Mouse (Mus musculus) MEL (cell line): ENCODE measurements around the gene Ccdc57.

Source experiments
- CTCF ChIP-seq, 3 experiments: IDR thresholded peaks in 2 of 3; conservative IDR thresholded peaks in 1 of 3; 2 replicates each; pipeline ENCODE4 v1.5.1; 2011 to 2012; ENCODE audit warnings: low read length in 3 of 3, low read depth in 2 of 3, mild to moderate bottlenecking in 2 of 3, improper control_type of control experiment in 1 of 3, inconsistent platforms in 1 of 3, mixed read lengths in 1 of 3, moderate library complexity in 1 of 3; ENCODE audit not compliant: control insufficient read depth in 1 of 3, insufficient read depth in 1 of 3, poor library complexity in 1 of 3, severe bottlenecking in 1 of 3
- EP300 ChIP-seq, 2 experiments: IDR thresholded peaks; 2 replicates each; pipeline ENCODE4 v1.6.1; 2011; ENCODE audit warnings: improper control_type of control experiment in 2 of 2, low read length in 2 of 2, low read depth in 1 of 2, mild to moderate bottlenecking in 1 of 2
- MAZ ChIP-seq: IDR thresholded peaks from 2 replicates; pipeline ENCODE4 v1.6.1; 2012; ENCODE audit warnings: low read depth, mild to moderate bottlenecking, inconsistent platforms, low read length, improper control_type of control experiment
- ZMIZ1 ChIP-seq: IDR thresholded peaks from 2 replicates; pipeline ENCODE4 v1.6.1; 2012; ENCODE audit warnings: low read depth, mild to moderate bottlenecking, inconsistent platforms, low read length, improper control_type of control experiment, moderate library complexity

- no peak for TF ChIP-seq CTCF (IDR thresholded peaks at IDR 0.05 in 2 of 3, conservative IDR thresholded peaks at IDR 0.05 in 1 of 3; ENCODE audit: control insufficient read depth in 1 of 3, insufficient read depth in 1 of 3, low read depth in 2 of 3, low read length in 3 of 3, poor library complexity in 1 of 3, severe bottlenecking in 1 of 3)
- TF ChIP-seq EP300 (IDR thresholded peaks at IDR 0.05; ENCODE audit: low read depth in 1 of 2, low read length in 2 of 2): no peak
- no peak for TF ChIP-seq MAZ
- TF ChIP-seq ZMIZ1: no peak
Measured at GRCm38 (mm10) chr11:120883601-120884000, 49.1 kb downstream of the Ccdc57 start.
